In the genomic region with DNA sequence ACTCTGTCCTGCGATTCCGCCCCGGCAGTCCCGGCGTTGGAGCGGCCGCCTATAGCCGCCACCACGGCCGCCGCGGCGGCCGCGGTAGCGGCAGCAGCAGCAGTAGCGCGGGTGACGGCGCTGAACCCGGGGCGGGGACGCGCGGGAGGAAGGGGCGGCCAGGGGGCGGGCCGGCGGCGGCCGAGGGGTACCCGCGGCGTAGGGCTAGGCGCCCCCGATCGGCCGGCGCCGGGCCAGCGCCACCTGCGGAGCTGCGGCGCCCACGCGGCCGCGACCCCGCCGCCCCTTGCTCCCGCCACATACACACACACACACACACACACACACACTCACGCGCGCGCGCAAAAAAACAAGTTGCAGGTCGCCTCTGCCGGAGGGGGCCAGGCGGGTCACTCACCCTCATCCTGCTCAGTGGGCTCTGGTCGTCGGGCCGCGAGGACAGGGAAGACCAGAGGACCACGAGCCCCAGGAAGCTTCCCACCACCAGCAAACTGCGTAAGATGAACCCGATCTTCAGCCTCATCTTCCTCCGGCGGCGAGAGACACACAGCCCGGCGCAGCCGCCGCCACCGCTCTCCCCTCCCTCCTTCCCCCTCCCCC, we compare ENCODE assay signal across 8 mouse cellular contexts. TPM values are rescaled to one million over a fixed set of nuclear protein-coding genes. Genes with fewer than 3 reads are reported as not detected.
DNase-seq lines count a peak whose midpoint lies in the region; ATAC-seq and TF ChIP-seq lines count a peak whose summit lies in the region.

Gene Galnt7 (minus strand): TSS at position 577 of the 600 bp plus-strand sequence.

- H3K4me3 ChIP-seq in G1E (ENCODE audit: low read depth, low read length): peak within 1 kb of the TSS; percentile 88
- H3K4me3 ChIP-seq in hindbrain, embryonic 11.5 days (ENCODE audit: low read depth, low read length): peak within 1 kb of the TSS; percentile 90

- TF ChIP-seq CTCF in G1E (IDR thresholded peaks at IDR 0.05; ENCODE audit: low read depth, low read length): no peak

- no peaks in the 10 kb centered on the region for H3K9me3 ChIP-seq in G1E (replicated peaks)
- H3K9me3 ChIP-seq in hindbrain, embryonic 11.5 days (ENCODE audit: control insufficient read depth, low read length): no peaks in the 10 kb centered on the region

- 0 out of 2 replicates have a peak, but pooled peaks have one; percentile 9 for ATAC-seq in G1E (ENCODE audit: extremely low read depth, insufficient number of reproducible peaks, low FRiP score, poor library complexity, severe bottlenecking)
- ATAC-seq in frontal cortex, adult (ENCODE audit: low TSS enrichment): peak; percentile 60
- ATAC-seq in hindbrain, embryonic 11.5 days (ENCODE audit: low FRiP score): peak; percentile 89

- DNase-seq in G1E (ENCODE audit: low spot score): peak; percentile 71
- peak; percentile 81 for DNase-seq in cerebellum, adult 11-12 months
- DNase-seq in hindbrain, embryonic 11.5 days (ENCODE audit: low spot score): peak; percentile 77
- DNase-seq in layer of hippocampus, postnatal 14 days (ENCODE audit: low spot score in 2 of 2): peak; percentile 45 to 47
- peak; percentile 37 for DNase-seq in lung, postnatal 25 days (ENCODE audit: low spot score)
- peak; percentile 76 for DNase-seq in retina, embryonic 14.5 days (ENCODE audit: low spot score)
- DNase-seq in thymus, postnatal 36 days: peak; percentile 82 to 86

- H3K9ac ChIP-seq in hindbrain, embryonic 11.5 days (ENCODE audit: low read depth, low read length): peak within 1 kb of the TSS; percentile 95

- H3K27me3 ChIP-seq in G1E (ENCODE audit: insufficient read depth, low read length): no peaks in the 10 kb centered on the region
- H3K27me3 ChIP-seq in hindbrain, embryonic 11.5 days (ENCODE audit: control insufficient read depth, insufficient read depth, low read length): no peaks in the 10 kb centered on the region

- H3K27ac ChIP-seq in hindbrain, embryonic 11.5 days (ENCODE audit: low read depth, low read length): peak within 1 kb of the TSS; percentile 93

- WGBS in hindbrain, embryonic 11.5 days: 0% methylated on average over 29 of the region's 74 CpGs

- H3K36me3 ChIP-seq in G1E (replicated peaks): peaks cover 2% of the 10 kb centered on the region
- no peaks in the 10 kb centered on the region for H3K36me3 ChIP-seq in hindbrain, embryonic 11.5 days (ENCODE audit: control insufficient read depth, insufficient read depth, low read length)

- H3K4me2 ChIP-seq in hindbrain, embryonic 11.5 days (replicated peaks; ENCODE audit: low read depth, low read length): peak within 1 kb of the TSS; percentile 92

- peaks cover 50% of the 10 kb centered on the region for H3K4me1 ChIP-seq in G1E (ENCODE audit: insufficient read depth, low read depth, low read length)
- no peaks in the 10 kb centered on the region for H3K4me1 ChIP-seq in hindbrain, embryonic 11.5 days (replicated peaks; ENCODE audit: control insufficient read depth, insufficient read depth, low read length)

RNA-seq across cellular contexts. Expression of gene Galnt7, which starts in this region (rescaled TPM):
- total RNA-seq in G1E (2014; fragmentation: Nextera tagmentation) (31.2 and 35.0 TPM in 2 replicates), G1E (2017) (14.5 and 19.0 TPM in 2 replicates)
- polyA plus RNA-seq in G1E (2012): 2.7 TPM in 2 replicates
- polyA plus RNA-seq in hindbrain, embryonic 11.5 days (2014; fragmentation: Nextera tagmentation; extraction: Ambion mirVana): 17.3 and 19.3 TPM in 2 replicates
- 10 to 100 TPM in 1 of 2 experiments, 1 to 10 TPM in 1; 9.4 to 10.9 TPM for total RNA-seq in layer of hippocampus, postnatal 14 days (2021)

Comparison
In these comparisons a context has a peak if more than half of its experiments do, and no peak if none do; other contexts are left out.
1. Peak in every context shown above with its lines: DNase-seq, ATAC-seq, H3K4me3 ChIP-seq and H3K27ac ChIP-seq.
2. ATAC-seq: peak in every context shown above with its lines; median percentile 89 in hindbrain, embryonic 11.5 days; 60 in frontal cortex, adult; 9 in G1E.